Mouse (Mus musculus) liver, adult 2 months (tissue): ENCODE results near the gene Rem1. TPM values are rescaled to one million over a fixed set of nuclear protein-coding genes. Genes with fewer than 3 reads are reported as not detected.

ENCODE experiments used
- DNase-seq: peaks from one replicate; pipeline ENCODE4 v3.0.0-alpha.2; 2011; ENCODE audit warnings: low read depth, low spot score; ENCODE audit errors: extremely low read depth
- H3K27ac ChIP-seq: fragments of 200-500 bp; replicated peaks from 2 replicates; pipeline ENCODE4 v1.5.1; 2012; ENCODE audit warnings: low read depth, mild to moderate bottlenecking, control low read depth, inconsistent platforms, low read length; ENCODE audit not compliant: insufficient read depth
- H3K27me3 ChIP-seq: fragments of 200-500 bp; 2 replicates; pipeline ENCODE4 v1.6.1; 2012; ENCODE audit warnings: mild to moderate bottlenecking, moderate library complexity, low read length, inconsistent platforms; ENCODE audit not compliant: control insufficient read depth, insufficient read depth
- H3K36me3 ChIP-seq: fragments of 200-500 bp; 2 replicates; pipeline ENCODE4 v1.6.1; 2012; ENCODE audit warnings: low read length, inconsistent platforms; ENCODE audit not compliant: control insufficient read depth, insufficient read depth
- H3K4me1 ChIP-seq: fragments of 200-500 bp; 2 replicates; pipeline ENCODE4 v1.6.1; 2011; ENCODE audit warnings: low read length; ENCODE audit not compliant: control insufficient read depth, insufficient read depth
- H3K4me3 ChIP-seq: fragments of 200-500 bp; 2 replicates; pipeline ENCODE4 v1.5.1; 2011; ENCODE audit warnings: low read depth, mild to moderate bottlenecking, control low read depth, low read length, moderate library complexity; ENCODE audit not compliant: insufficient read depth
- H3K79me2 ChIP-seq: fragments of 200-500 bp; 2 replicates; pipeline ENCODE4 v1.6.1; 2012; ENCODE audit warnings: inconsistent platforms, mild to moderate bottlenecking, low read length, moderate library complexity; ENCODE audit not compliant: control insufficient read depth, insufficient read depth
- H3K9ac ChIP-seq: fragments of 200-500 bp; 2 replicates; pipeline ENCODE4 v1.6.1; 2012; ENCODE audit warnings: low read depth, mild to moderate bottlenecking, control low read depth, inconsistent platforms, low read length
- CTCF ChIP-seq: fragments of 200-500 bp; IDR thresholded peaks from 2 replicates; pipeline ENCODE4 v1.5.1; 2011; ENCODE audit warnings: low read depth, low read length, control low read depth
- POLR2A ChIP-seq: fragments of 200-500 bp; IDR thresholded peaks from 2 replicates; pipeline ENCODE4 v1.6.1; 2011; ENCODE audit warnings: low read length, control low read depth; ENCODE audit not compliant: insufficient read depth; ENCODE audit errors: extremely low read depth
- WGBS: fragments of 180-500 bp; shearing (Covaris S2); methylation state at CpG from one replicate; pipeline ENCODE4 v1.1.7; 2018; 5-methylcytosine and 5-hydroxymethylcytosine counted together
- polyA plus RNA-seq: library from polyadenylated mRNA; depleted of rRNA; stranded (reverse); fragments of >200 nt; gene quantifications from 2 replicates; pipeline ENCODE4 v1.2.3, GENCODE M21; 2012
- total RNA-seq: library from RNA; depleted of rRNA; stranded (reverse); fragments of >200 nt; gene quantifications from 2 replicates; pipeline ENCODE4 v1.2.3, GENCODE M21; 2014

Gene Rem1
- total and polyA plus RNA-seq, 2 experiments, result 0.32 to 0.65 TPM

DNA sequence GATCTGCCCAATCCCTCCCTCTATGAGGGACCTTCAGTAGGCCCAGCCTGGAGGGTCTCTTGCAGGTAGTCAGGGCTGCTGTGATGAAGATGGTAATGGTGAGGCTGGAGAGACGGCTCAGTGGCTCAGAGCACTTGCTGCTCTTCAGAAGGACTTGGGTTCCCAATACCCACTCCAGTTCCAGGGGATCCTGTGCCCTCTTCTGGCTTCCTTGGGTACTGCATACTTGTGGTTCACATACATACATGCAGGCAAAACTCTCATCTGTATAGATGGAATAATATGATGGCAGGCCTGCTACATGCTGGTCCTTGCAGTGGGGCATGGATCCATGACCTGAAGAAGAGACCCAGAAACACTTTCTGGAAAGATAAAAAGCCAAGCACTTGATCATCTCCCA is 18.0 kb upstream of the Rem1 start:
- H3K79me2 ChIP-seq, result no peaks in the 10 kb centered on the region
- WGBS, result 86% methylated on average over 1 of the region's 1 CpGs
- H3K36me3 ChIP-seq, result no peaks in the 10 kb centered on the region
- H3K4me3 ChIP-seq, result no peak overlapping the region
- TF ChIP-seq CTCF, result no peak
- no peak for TF ChIP-seq POLR2A
- no peak overlapping the region for H3K27ac ChIP-seq
- no peak for DNase-seq
- H3K4me1 ChIP-seq, result no peaks in the 10 kb centered on the region; the same call in 1 of the 2 replicates
- H3K9ac ChIP-seq, result no peak overlapping the region
- H3K27me3 ChIP-seq, result no peaks in the 10 kb centered on the region

- no peak for TF ChIP-seq POLR2A
- TF ChIP-seq CTCF, result no peak
- no peak for DNase-seq
- Histone ChIP-seq H3K27ac (no peak overlapping the region), H3K79me2 (no peaks in the 10 kb centered on the region), H3K4me3 (no peak overlapping the region), H3K4me1 (peaks cover 2% of the 10 kb centered on the region; the same call in 1 of the 2 replicates), H3K9ac (no peak overlapping the region), H3K36me3 (no peaks in the 10 kb centered on the region), H3K27me3 (no peaks in the 10 kb centered on the region)
- WGBS, result 37% methylated on average over 8 of the region's 8 CpGs
Observed at GRCm38 (mm10) chr2:152612193-152612592, 14.6 kb upstream of the Rem1 start.

DNA sequence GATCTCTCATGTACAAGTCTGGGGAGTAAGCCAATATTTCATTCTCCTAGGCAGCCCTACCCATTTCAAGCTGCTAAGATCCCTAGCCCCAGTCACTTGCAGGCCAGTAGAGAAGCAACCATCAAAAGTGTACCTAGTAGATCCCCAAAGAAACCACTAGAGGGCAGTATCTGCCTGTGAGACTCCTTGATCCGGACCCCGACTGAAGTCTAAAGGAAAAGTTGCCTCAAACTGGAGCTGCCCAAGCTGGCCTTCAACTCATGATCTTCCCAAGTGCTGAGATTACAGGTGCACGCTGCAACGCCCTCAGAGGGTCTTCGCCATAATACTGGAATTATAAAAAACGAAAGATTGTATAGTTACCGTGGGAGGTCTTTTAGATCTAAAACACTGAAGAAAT is 11.2 kb upstream of the Rem1 start:
- Histone ChIP-seq H3K27ac (no peak overlapping the region), H3K27me3 (no peaks in the 10 kb centered on the region), H3K4me3 (no peak overlapping the region), H3K4me1 (peaks cover 2% of the 10 kb centered on the region; the same call in 1 of the 2 replicates), H3K79me2 (no peaks in the 10 kb centered on the region), H3K9ac (no peak overlapping the region), H3K36me3 (no peaks in the 10 kb centered on the region)
- DNase-seq, result peak; percentile 57
- TF ChIP-seq POLR2A (no peak), CTCF (peak; percentile 57)
- WGBS, result 19% methylated on average over 7 of the region's 7 CpGs

GRCm38 (mm10) chr2:152616470-152616869 is 10.3 kb upstream of the Rem1 start:
- DNase-seq, result no peak
- Histone ChIP-seq H3K36me3 (no peaks in the 10 kb centered on the region), H3K27ac (no peak overlapping the region), H3K79me2 (no peaks in the 10 kb centered on the region), H3K9ac (no peak overlapping the region), H3K4me1 (peaks cover 2% of the 10 kb centered on the region; the same call in 1 of the 2 replicates), H3K27me3 (no peaks in the 10 kb centered on the region), H3K4me3 (no peak overlapping the region)
- TF ChIP-seq POLR2A (no peak), CTCF (no peak)
- WGBS, result 80% methylated on average over 6 of the region's 6 CpGs

GRCm38 (mm10) chr2:152617374-152617773 is 9.4 kb upstream of the Rem1 start:
- Histone ChIP-seq H3K79me2 (no peaks in the 10 kb centered on the region), H3K4me1 (peaks cover 2% of the 10 kb centered on the region; the same call in 1 of the 2 replicates)

DNA sequence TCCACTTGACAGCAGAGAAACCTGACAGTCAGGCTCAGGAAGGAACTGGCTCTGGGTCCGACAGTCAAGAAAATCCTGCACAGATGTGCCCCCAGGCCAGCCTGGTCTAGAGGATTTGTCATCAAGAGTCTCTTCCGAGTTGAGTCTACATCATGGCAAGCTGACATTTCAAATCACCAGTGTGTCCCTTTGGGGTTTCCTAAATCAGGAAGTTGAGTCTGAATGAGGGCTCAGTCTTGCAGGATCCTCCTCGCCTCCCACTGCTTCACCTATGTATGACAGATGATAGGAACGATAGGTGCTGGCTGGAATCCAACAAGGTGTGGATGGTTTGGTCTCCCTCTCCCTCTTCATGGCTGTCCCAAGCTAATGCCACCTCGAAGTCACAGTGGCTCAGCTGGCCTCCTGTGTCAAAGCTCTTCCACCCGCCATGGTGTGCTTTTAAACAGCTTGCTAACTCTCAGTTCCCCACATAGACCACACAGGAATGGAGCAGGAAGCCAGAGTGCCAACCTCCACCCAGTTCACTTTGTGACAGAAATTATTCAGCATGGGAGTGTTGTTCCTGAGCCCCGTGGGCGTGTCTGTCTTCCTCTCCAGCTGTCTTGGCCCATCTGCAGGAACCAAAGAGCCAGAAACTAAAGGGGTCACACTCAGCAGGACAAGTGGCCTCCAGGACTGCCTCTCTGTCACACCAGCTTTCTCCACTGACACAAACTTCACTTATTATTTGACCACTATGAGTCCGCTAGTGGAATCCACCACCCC is 6.2 kb upstream of the Rem1 start:
- Histone ChIP-seq H3K4me3 (no peak overlapping the region), H3K4me1 (no peaks in the 10 kb centered on the region), H3K36me3 (no peaks in the 10 kb centered on the region), H3K9ac (no peak overlapping the region), H3K79me2 (no peaks in the 10 kb centered on the region), H3K27me3 (no peaks in the 10 kb centered on the region), H3K27ac (no peak overlapping the region)
- no peak for DNase-seq
- TF ChIP-seq CTCF (no peak), POLR2A (no peak)
- 78% methylated on average over 9 of the region's 9 CpGs for WGBS

More at GRCm38 (mm10) chr2:152617374-152617773, 9.4 kb upstream of the Rem1 start:
- Histone ChIP-seq H3K27ac (no peak overlapping the region), H3K27me3 (no peaks in the 10 kb centered on the region), H3K9ac (no peak overlapping the region), H3K4me3 (no peak overlapping the region), H3K36me3 (no peaks in the 10 kb centered on the region)
- TF ChIP-seq POLR2A (no peak), CTCF (peak; percentile 38; the same call in 1 of the 2 replicates)
- DNase-seq, result no peak
- WGBS, result 75% methylated on average over 5 of the region's 5 CpGs
